Mouse (Mus musculus) testis, postnatal 10 days (tissue): ENCODE measurements around the gene Rcan1.
A peak's percentile ranks its signal among the peaks of the same experiment; 100 is the strongest.

Experiments used
- DNase-seq: peaks from one replicate; pipeline ENCODE4 v3.0.0; 2021; ENCODE audit warnings: low spot score

The Rcan1 gene

GRCm38 (mm10) chr16:92399490-92400458 is 70.9 kb downstream of the Rcan1 start:
- DNase-seq, result peak; percentile 88

GRCm38 (mm10) chr16:92398574-92399118 is 72.0 kb downstream of the Rcan1 start:
- DNase-seq, result no peak

- DNase-seq, result no peak
These were observed 72.7 kb downstream of the Rcan1 start for GRCm38 (mm10) chr16:92397745-92398573.

GRCm38 (mm10) chr16:92393732-92394131 is 76.9 kb downstream of the Rcan1 start:
- DNase-seq, result no peak

GRCm38 (mm10) chr16:92387692-92388091 is 83.0 kb downstream of the Rcan1 start:
- no peak for DNase-seq

GRCm38 (mm10) chr16:92385062-92385461 is 85.6 kb downstream of the Rcan1 start:
- peak; percentile 91 for DNase-seq

GRCm38 (mm10) chr16:92383412-92383811 is 87.3 kb downstream of the Rcan1 start:
- DNase-seq, result no peak

- no peak for DNase-seq
These were observed 88.2 kb downstream of the Rcan1 start for GRCm38 (mm10) chr16:92382508-92382907.

GRCm38 (mm10) chr16:92381092-92381491 is 89.6 kb downstream of the Rcan1 start:
- DNase-seq, result no peak

- no peak for DNase-seq
These were observed 93.7 kb downstream of the Rcan1 start for GRCm38 (mm10) chr16:92376976-92377375.

GRCm38 (mm10) chr16:92371623-92372022 is 99.0 kb downstream of the Rcan1 start:
- no peak for DNase-seq

- DNase-seq, result no peak
These were observed 101.4 kb downstream of the Rcan1 start for GRCm38 (mm10) chr16:92369260-92369659.

GRCm38 (mm10) chr16:92365477-92365876 is 105.2 kb downstream of the Rcan1 start:
- DNase-seq, result no peak

GRCm38 (mm10) chr16:92360711-92361110 is 110.0 kb downstream of the Rcan1 start:
- DNase-seq, result no peak

- DNase-seq, result no peak
These were observed 111.4 kb downstream of the Rcan1 start, which contains the start of gene Kcne1 for GRCm38 (mm10) chr16:92359229-92359628. TSS of gene Kcne1 (minus strand) at chr16:92359468.

- DNase-seq, result no peak
These were observed 111.9 kb downstream of the Rcan1 start for GRCm38 (mm10) chr16:92358734-92359133.

- DNase-seq, result no peak
These were observed 113.1 kb downstream of the Rcan1 start for GRCm38 (mm10) chr16:92357566-92357965.

GRCm38 (mm10) chr16:92357023-92357422 is 113.6 kb downstream of the Rcan1 start:
- DNase-seq, result no peak

GRCm38 (mm10) chr16:92355982-92356381 is 114.7 kb downstream of the Rcan1 start:
- no peak for DNase-seq

GRCm38 (mm10) chr16:92355366-92355765 is 115.3 kb downstream of the Rcan1 start:
- DNase-seq, result no peak

- DNase-seq, result no peak
These were observed 116.8 kb downstream of the Rcan1 start for GRCm38 (mm10) chr16:92353897-92354296.

- DNase-seq, result no peak
These were observed 117.4 kb downstream of the Rcan1 start for GRCm38 (mm10) chr16:92353295-92353694.
